Mouse (Mus musculus) left cerebral cortex, adult 2 months (tissue): Measurements from ENCODE around the gene Smyd3. TPM values are rescaled to one million over a fixed set of nuclear protein-coding genes. Genes with fewer than 3 reads are reported as not detected.

Experiments used
- DNase-seq, 2 experiments: peaks; one replicate each; pipeline ENCODE4 v3.0.0; 2021 to 2022; ENCODE audit warnings: low spot score in 2 of 2, mixed read lengths in 1 of 2; ENCODE audit errors: extremely low spot score in 1 of 2
- H3K27ac ChIP-seq: fragments of 200-600 bp; 2 replicates; pipeline ENCODE4 v1.8.1; 2022
- H3K4me3 ChIP-seq: fragments of 200-600 bp; 2 replicates; pipeline ENCODE4 v1.8.1; 2022
- CTCF ChIP-seq: fragments of 200-600 bp; IDR thresholded peaks from 2 replicates; pipeline ENCODE4 v1.8.1; 2022; ENCODE audit warnings: antibody characterized with exemption, mild to moderate bottlenecking, moderate library complexity
- intact Hi-C: fragments of 180-260 bp; cut with DNase I; formaldehyde crosslinking; loops from one replicate; pipeline ENCODE4 v1.15.1; 2025
- total RNA-seq, 2 experiments: library from RNA; stranded (reverse); gene quantifications; 2 replicates each; pipeline ENCODE4 v1.2.3; 2021

Gene Smyd3
- total RNA-seq, 2 experiments from 2014 or later = 25.0 to 25.6 TPM

GRCm38 (mm10) chr1:179551336-179551735, 33.5 kb upstream of the Smyd3 start:
- intact Hi-C loops = no loop called here
- no peak for TF ChIP-seq CTCF
- H3K27ac ChIP-seq = no peak overlapping the region
- no peak overlapping the region for H3K4me3 ChIP-seq
- DNase-seq = no peak

- intact Hi-C loops = loop anchor here (5.0 to 10.0 kb wide), 2 partner anchors 73 to 1234 kb away; partner anchors contain the start of gene Cox20
- TF ChIP-seq CTCF = no peak
- no peak overlapping the region for H3K27ac ChIP-seq
- no peak for DNase-seq
- no peak overlapping the region for H3K4me3 ChIP-seq
Observed at GRCm38 (mm10) chr1:179548996-179549752, 31.3 kb upstream of the Smyd3 start.

GRCm38 (mm10) chr1:179548220-179548619, 30.4 kb upstream of the Smyd3 start:
- intact Hi-C loops = loop anchor here (5.0 to 10.0 kb wide), 2 partner anchors 74 to 1233 kb away; partner anchors contain the start of gene Cox20
- H3K4me3 ChIP-seq = no peak overlapping the region
- no peak for DNase-seq
- H3K27ac ChIP-seq = no peak overlapping the region
- no peak for TF ChIP-seq CTCF

GRCm38 (mm10) chr1:179547176-179547575, 29.3 kb upstream of the Smyd3 start:
- intact Hi-C loops = loop anchor here (2.0 to 10.0 kb wide), 4 partner anchors 28 to 1232 kb away; partner anchors contain the start of genes Ahctf1, Cox20, Gm10518 and Smyd3
- H3K4me3 ChIP-seq = peak overlapping the region; percentile 99
- DNase-seq = no peak
- no peak overlapping the region; the same call in 1 of the 2 replicates for H3K27ac ChIP-seq
- no peak for TF ChIP-seq CTCF

- Histone ChIP-seq H3K27ac (peak overlapping the region; percentile 93), H3K4me3 (peak overlapping the region; percentile 99)
- DNase-seq = no peak
- intact Hi-C loops = loop anchor here (2.0 to 10.0 kb wide), 4 partner anchors 28 to 1232 kb away; partner anchors contain the start of genes Ahctf1, Cox20, Gm10518 and Smyd3
- TF ChIP-seq CTCF = no peak; the same call in 1 of the 2 replicates
Observed at GRCm38 (mm10) chr1:179546551-179546917, 28.7 kb upstream of the Smyd3 start.

- H3K27ac ChIP-seq = peak within 1 kb of the TSS; percentile 93
- intact Hi-C loops = loop anchor here (2.0 to 10.0 kb wide), 4 partner anchors 27 to 1231 kb away; partner anchors contain the start of genes Ahctf1, Cox20, Gm10518 and Smyd3
- DNase-seq = peak; percentile 98
- peak within 1 kb of the TSS; percentile 99 for H3K4me3 ChIP-seq
Observed at GRCm38 (mm10) chr1:179545768-179546550, 28.1 kb upstream of the Smyd3 start, which contains the start of the genes Tfb2m and Cnst. Gene Tfb2m, minus strand, starts transcription at chr1:179546267. Gene Cnst, plus strand, starts transcription at chr1:179546370.

- Histone ChIP-seq H3K27ac (no peak overlapping the region), H3K4me3 (no peak overlapping the region)
- TF ChIP-seq CTCF = peak; percentile 44
- intact Hi-C loops = loop anchor here (10.0 kb wide), 1 partner anchor 1227 kb away; the partner anchor contains the start of gene Cox20
- no peak for DNase-seq
Observed at GRCm38 (mm10) chr1:179541502-179541901, 23.7 kb upstream of the Smyd3 start.

- no peak for TF ChIP-seq CTCF
- no peak overlapping the region for H3K4me3 ChIP-seq
- intact Hi-C loops = loop anchor here (10.0 kb wide), 1 partner anchor 1225 kb away; the partner anchor contains the start of gene Cox20
- no peak for DNase-seq
- H3K27ac ChIP-seq = no peak overlapping the region
Observed at GRCm38 (mm10) chr1:179539887-179540286, 22.0 kb upstream of the Smyd3 start.

- no peak for TF ChIP-seq CTCF
- Histone ChIP-seq H3K27ac (no peak overlapping the region), H3K4me3 (no peak overlapping the region)
- no peak for DNase-seq
- intact Hi-C loops = no loop called here
Observed at GRCm38 (mm10) chr1:179539054-179539453, 21.2 kb upstream of the Smyd3 start.

- intact Hi-C loops = loop anchor here (2.0 kb wide), 1 partner anchor 27 kb away; the partner anchor contains the start of genes Cnst and Tfb2m
- H3K27ac ChIP-seq = no peak overlapping the region
- no peak for TF ChIP-seq CTCF
- DNase-seq = no peak
- no peak overlapping the region for H3K4me3 ChIP-seq
Observed at GRCm38 (mm10) chr1:179519901-179520300, 2.1 kb upstream of the Smyd3 start.

GRCm38 (mm10) chr1:179516941-179517712, 714 bp downstream of the Smyd3 start:
- TF ChIP-seq CTCF = no peak
- H3K4me3 ChIP-seq = peak overlapping the region; percentile 63
- intact Hi-C loops = no loop called here
- DNase-seq = no peak
- H3K27ac ChIP-seq = peak overlapping the region; percentile 11
